Mouse (Mus musculus) liver, embryonic 16.5 days (tissue): ENCODE data around the gene Psmb2. TPM values are rescaled to one million over a fixed set of nuclear protein-coding genes. Genes with fewer than 3 reads are reported as not detected.
A peak's percentile ranks its signal among the peaks of the same experiment; 100 is the strongest.

ENCODE experiments used
- ATAC-seq: fragments of 200-750 bp; cut with Nextera tagmentation; 2 replicates; pipeline ENCODE4 v1.8.0; 2017; ENCODE audit warnings: low read depth, mild to moderate bottlenecking, moderate number of reproducible peaks, moderate library complexity
- H3K27ac ChIP-seq: fragments of 300-500 bp; sonication (generic); 2 replicates; pipeline ENCODE4 v1.5.1; 2014; ENCODE audit warnings: mild to moderate bottlenecking, low read length
- H3K27me3 ChIP-seq: fragments of 300-500 bp; sonication (generic); 2 replicates; pipeline ENCODE4 v1.6.1; 2014; ENCODE audit warnings: low read depth, low read length, mixed read lengths; ENCODE audit not compliant: control insufficient read depth, insufficient read depth
- H3K36me3 ChIP-seq: fragments of 300-500 bp; sonication (generic); 2 replicates; pipeline ENCODE4 v1.6.1; 2014; ENCODE audit warnings: mild to moderate bottlenecking; ENCODE audit not compliant: control insufficient read depth, insufficient read depth
- H3K4me1 ChIP-seq: fragments of 300-500 bp; sonication (generic); 2 replicates; pipeline ENCODE4 v1.6.1; 2014; ENCODE audit warnings: low read depth, low read length, mixed read lengths; ENCODE audit not compliant: control insufficient read depth
- H3K4me2 ChIP-seq: fragments of 300-500 bp; sonication (generic); 2 replicates; pipeline ENCODE4 v1.6.1; 2014; ENCODE audit warnings: low read depth, low read length, mixed read lengths
- H3K4me3 ChIP-seq: fragments of 300-500 bp; sonication (generic); 2 replicates; pipeline ENCODE4 v1.5.1; 2014; ENCODE audit warnings: low read depth, mild to moderate bottlenecking, low read length
- H3K9ac ChIP-seq: fragments of 300-500 bp; sonication (generic); 2 replicates; pipeline ENCODE4 v1.6.1; 2014; ENCODE audit warnings: low read depth, low read length
- H3K9me3 ChIP-seq: fragments of 300-500 bp; sonication (generic); replicated peaks from 2 replicates; pipeline ENCODE4 v1.6.1; 2016; ENCODE audit warnings: low read length; ENCODE audit not compliant: control insufficient read depth
- WGBS: fragments of 180-500 bp; shearing (Covaris S2); extraction: QIAGEN DNeasy Blood & Tissue Kit; methylation state at CpG from one replicate; pipeline ENCODE4 v1.1.7; 2014; ENCODE audit not compliant: insufficient replicate concordance; 5-methylcytosine and 5-hydroxymethylcytosine counted together
- polyA plus RNA-seq: library from polyadenylated mRNA; unstranded; fragments of >200 nt; fragmentation: Nextera tagmentation; extraction: Ambion mirVana; gene quantifications from 2 replicates; pipeline ENCODE4 v1.2.1, GENCODE M21; 2015

Gene Psmb2
- polyA plus RNA-seq, 1 experiment from 2014 or later: 222 TPM

DNA sequence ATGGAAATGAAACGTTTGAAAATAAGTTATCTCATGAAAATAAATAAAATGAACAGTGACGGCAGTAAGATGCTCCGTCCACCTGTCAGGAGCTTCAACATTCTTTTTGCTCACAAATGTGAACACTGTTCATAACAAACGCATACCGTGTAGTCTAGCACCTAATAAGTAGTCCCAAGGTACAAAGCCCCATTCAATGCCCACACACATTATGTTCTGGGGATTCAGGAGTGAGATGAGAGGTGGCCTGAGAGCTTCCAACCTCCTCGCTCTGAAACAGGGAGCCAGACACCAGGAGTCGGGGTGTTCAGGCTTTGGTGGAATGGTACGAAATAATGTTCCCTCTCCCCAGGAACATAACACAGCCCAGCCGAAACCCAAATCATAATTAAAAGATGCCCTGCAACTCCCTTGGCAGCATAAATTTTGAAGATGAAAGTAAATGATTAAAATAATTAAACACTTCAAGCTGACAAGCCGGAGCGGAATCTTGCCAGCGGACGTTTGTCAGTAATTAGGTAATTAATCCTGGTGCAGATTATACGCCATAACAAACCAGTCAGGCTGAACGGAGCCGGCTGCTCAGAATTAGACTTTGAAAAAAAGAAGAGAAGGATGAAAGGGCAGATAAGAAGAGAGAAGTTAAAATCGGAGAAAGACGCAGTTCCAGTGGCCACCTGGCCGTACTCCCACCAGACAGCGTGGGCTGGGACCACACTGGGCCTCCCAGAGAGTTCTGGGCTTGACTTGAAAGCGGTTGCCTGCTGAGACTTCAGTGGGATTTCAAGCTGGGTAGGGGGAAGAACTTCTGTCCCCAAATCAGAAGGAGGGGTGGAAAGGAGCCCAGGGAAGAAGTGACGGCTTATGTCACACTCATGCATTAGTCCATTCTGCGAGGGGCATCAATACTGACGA, 29.2 kb upstream of the Psmb2 start:
- Histone ChIP-seq H3K36me3 (no peaks in the 10 kb centered on the region), H3K27ac (no peak overlapping the region), H3K4me1 (no peaks in the 10 kb centered on the region), H3K4me2 (no peak overlapping the region), H3K9ac (no peak overlapping the region), H3K9me3 (no peaks in the 10 kb centered on the region), H3K27me3 (no peaks in the 10 kb centered on the region), H3K4me3 (no peak overlapping the region)
- WGBS: 62% methylated on average over 24 of the region's 24 CpGs
- no peak for ATAC-seq

- H3K9ac ChIP-seq: no peak overlapping the region
- 62% methylated on average over 5 of the region's 5 CpGs for WGBS
- no peak overlapping the region for H3K27ac ChIP-seq
- H3K36me3 ChIP-seq: no peaks in the 10 kb centered on the region
- H3K9me3 ChIP-seq: no peaks in the 10 kb centered on the region
- H3K4me2 ChIP-seq: no peak overlapping the region
- no peaks in the 10 kb centered on the region for H3K4me1 ChIP-seq
- ATAC-seq: no peak
- no peak overlapping the region for H3K4me3 ChIP-seq
- H3K27me3 ChIP-seq: peaks cover 2% of the 10 kb centered on the region; the same call in 1 of the 2 replicates
Measured at GRCm38 (mm10) chr4:126653148-126653547, 24.3 kb upstream of the Psmb2 start.

GRCm38 (mm10) chr4:126655356-126655755, 22.1 kb upstream of the Psmb2 start:
- Histone ChIP-seq H3K27me3 (peaks cover 2% of the 10 kb centered on the region; the same call in 1 of the 2 replicates), H3K27ac (no peak overlapping the region), H3K4me3 (no peak overlapping the region), H3K9ac (no peak overlapping the region), H3K9me3 (no peaks in the 10 kb centered on the region), H3K36me3 (no peaks in the 10 kb centered on the region), H3K4me2 (no peak overlapping the region), H3K4me1 (no peaks in the 10 kb centered on the region)
- no peak for ATAC-seq
- WGBS: 7% methylated on average over 9 of the region's 9 CpGs

GRCm38 (mm10) chr4:126661249-126661648, 16.2 kb upstream of the Psmb2 start:
- Histone ChIP-seq H3K4me1 (no peaks in the 10 kb centered on the region), H3K4me3 (no peak overlapping the region), H3K9ac (no peak overlapping the region), H3K9me3 (no peaks in the 10 kb centered on the region), H3K27ac (no peak overlapping the region), H3K27me3 (no peaks in the 10 kb centered on the region; the same call in 1 of the 2 replicates), H3K36me3 (no peaks in the 10 kb centered on the region), H3K4me2 (no peak overlapping the region)
- 51% methylated on average over 7 of the region's 7 CpGs for WGBS
- no peak for ATAC-seq

DNA sequence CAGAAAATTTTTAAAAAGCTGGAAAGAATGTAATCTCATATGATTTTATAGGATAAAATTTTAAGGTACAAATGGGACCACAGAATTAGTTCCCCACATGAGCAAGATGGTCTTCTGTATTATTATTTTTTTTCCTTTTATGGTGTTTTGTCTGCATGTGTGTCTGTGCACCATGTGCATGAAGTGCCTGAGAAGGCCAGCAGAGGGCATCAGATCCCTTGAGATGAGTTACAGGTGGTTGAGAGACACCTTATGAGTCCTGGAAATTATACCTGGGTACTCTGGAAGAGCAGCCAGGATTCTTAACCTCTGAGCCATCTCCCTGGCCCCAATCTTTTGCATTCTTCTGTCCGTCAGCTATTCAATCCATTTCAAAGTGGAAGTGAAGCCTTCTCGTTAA, 10.4 kb upstream of the Psmb2 start:
- no peaks in the 10 kb centered on the region for H3K4me1 ChIP-seq
- H3K4me3 ChIP-seq: no peak overlapping the region
- no peak overlapping the region for H3K4me2 ChIP-seq
- H3K9ac ChIP-seq: no peak overlapping the region
- H3K36me3 ChIP-seq: no peaks in the 10 kb centered on the region
- no peak overlapping the region for H3K27ac ChIP-seq
- no peaks in the 10 kb centered on the region for H3K27me3 ChIP-seq
- WGBS: 70% methylated on average over 2 of the region's 2 CpGs
- H3K9me3 ChIP-seq: no peaks in the 10 kb centered on the region
- no peak for ATAC-seq

GRCm38 (mm10) chr4:126682298-126682697, 4.9 kb downstream of the Psmb2 start:
- H3K4me3 ChIP-seq: no peak overlapping the region
- 22% methylated on average over 5 of the region's 5 CpGs for WGBS
- no peaks in the 10 kb centered on the region for H3K9me3 ChIP-seq
- peak overlapping the region; percentile 58; the same call in 1 of the 2 replicates for H3K27ac ChIP-seq
- ATAC-seq: peak; percentile 31; the same call in 1 of the 2 replicates
- H3K4me2 ChIP-seq: peak overlapping the region; percentile 41; the same call in 1 of the 2 replicates
- no peaks in the 10 kb centered on the region for H3K27me3 ChIP-seq
- H3K36me3 ChIP-seq: peaks cover 15% of the 10 kb centered on the region
- H3K9ac ChIP-seq: no peak overlapping the region; the same call in 1 of the 2 replicates
- H3K4me1 ChIP-seq: peaks cover 32% of the 10 kb centered on the region

DNA sequence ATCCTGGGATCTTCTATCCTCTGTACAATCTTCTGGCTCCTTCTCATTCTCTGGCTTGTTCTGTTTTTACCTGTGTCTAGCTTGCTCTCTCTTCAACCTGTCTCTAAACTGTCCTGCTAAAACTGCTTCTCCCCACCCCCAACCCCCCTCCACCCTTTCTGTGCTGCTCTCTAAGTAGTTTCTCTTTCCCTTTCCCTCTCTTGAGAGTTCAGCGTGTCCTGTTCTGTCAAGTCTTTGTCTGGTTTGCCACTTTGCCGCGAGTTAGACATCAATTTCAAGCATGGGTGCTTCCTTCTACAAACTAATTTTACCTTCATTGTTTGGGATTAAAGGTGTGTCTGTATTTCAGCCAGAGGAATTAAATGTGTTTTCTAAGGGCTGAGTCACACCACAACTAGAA, 5.7 kb downstream of the Psmb2 start:
- Histone ChIP-seq H3K9me3 (no peaks in the 10 kb centered on the region), H3K27ac (peak overlapping the region; percentile 59), H3K4me3 (peak overlapping the region; percentile 6; the same call in 1 of the 2 replicates), H3K9ac (0 out of 2 replicates have a peak overlapping the region, but pooled peaks have one; percentile 31), H3K4me2 (peak overlapping the region; percentile 41), H3K4me1 (peaks cover 32% of the 10 kb centered on the region), H3K27me3 (no peaks in the 10 kb centered on the region), H3K36me3 (peaks cover 20% of the 10 kb centered on the region)
- ATAC-seq: no peak
- WGBS: 68% methylated on average over 3 of the region's 3 CpGs

DNA sequence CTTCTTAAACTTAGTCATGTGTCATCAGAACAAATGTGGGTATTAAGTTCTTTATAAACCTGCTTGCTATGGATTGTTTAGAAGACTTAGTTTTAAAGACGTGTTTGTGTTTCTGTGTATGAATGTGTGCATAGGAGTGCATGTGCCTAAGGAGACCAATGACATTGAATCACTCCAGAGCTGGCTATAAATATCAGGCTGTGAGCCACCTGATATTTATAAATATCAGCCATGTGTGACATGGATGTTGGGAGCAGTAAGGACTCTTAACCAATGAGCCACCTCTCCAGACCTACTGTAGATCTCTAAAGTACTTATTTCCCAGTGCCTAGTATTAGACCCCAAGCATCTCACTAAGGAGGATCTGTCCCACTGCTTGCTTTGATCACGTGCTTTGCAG, 12.0 kb downstream of the Psmb2 start:
- ATAC-seq: no peak
- no peak overlapping the region for H3K4me3 ChIP-seq
- no peak overlapping the region for H3K27ac ChIP-seq
- H3K9me3 ChIP-seq: no peaks in the 10 kb centered on the region
- WGBS: 85% methylated on average over 2 of the region's 2 CpGs
- H3K4me2 ChIP-seq: no peak overlapping the region
- H3K27me3 ChIP-seq: no peaks in the 10 kb centered on the region
- no peak overlapping the region for H3K9ac ChIP-seq
- H3K36me3 ChIP-seq: peaks cover 22% of the 10 kb centered on the region
- no peaks in the 10 kb centered on the region for H3K4me1 ChIP-seq

DNA sequence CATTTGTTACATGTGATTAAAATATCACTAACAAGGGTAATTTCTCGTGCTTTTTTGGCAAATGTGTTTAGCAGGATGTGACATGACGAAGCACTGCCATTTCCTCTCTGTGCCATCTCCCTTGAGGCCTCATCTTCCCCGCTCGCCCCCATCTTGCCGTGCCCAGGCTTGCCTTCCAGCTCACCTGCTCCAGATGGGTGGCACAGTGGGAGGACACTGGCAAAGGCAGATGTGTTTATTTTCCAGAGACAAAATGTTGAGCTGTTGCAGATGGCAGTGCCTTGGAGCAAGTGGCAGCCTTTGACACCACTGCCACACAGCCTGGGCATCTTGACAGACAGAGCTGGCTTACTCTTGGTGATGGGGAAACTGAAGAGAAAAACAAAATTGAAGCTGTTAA, 15.6 kb downstream of the Psmb2 start:
- peaks cover 3% of the 10 kb centered on the region for H3K36me3 ChIP-seq
- whole genome bisulfite sequencing: 85% methylated on average over 5 of the region's 5 CpGs

More for the DNA sequence above, 15.6 kb downstream of the Psmb2 start:
- Histone ChIP-seq H3K4me1 (no peaks in the 10 kb centered on the region), H3K9me3 (no peaks in the 10 kb centered on the region), H3K9ac (no peak overlapping the region), H3K27ac (no peak overlapping the region), H3K4me2 (no peak overlapping the region), H3K4me3 (no peak overlapping the region), H3K27me3 (no peaks in the 10 kb centered on the region)
- no peak for ATAC-seq
